Mouse (Mus musculus): ENCODE results near the gene Xpa.
A peak's percentile ranks its signal among the peaks of the same experiment; 100 is the strongest.

Xpa gene

DNA sequence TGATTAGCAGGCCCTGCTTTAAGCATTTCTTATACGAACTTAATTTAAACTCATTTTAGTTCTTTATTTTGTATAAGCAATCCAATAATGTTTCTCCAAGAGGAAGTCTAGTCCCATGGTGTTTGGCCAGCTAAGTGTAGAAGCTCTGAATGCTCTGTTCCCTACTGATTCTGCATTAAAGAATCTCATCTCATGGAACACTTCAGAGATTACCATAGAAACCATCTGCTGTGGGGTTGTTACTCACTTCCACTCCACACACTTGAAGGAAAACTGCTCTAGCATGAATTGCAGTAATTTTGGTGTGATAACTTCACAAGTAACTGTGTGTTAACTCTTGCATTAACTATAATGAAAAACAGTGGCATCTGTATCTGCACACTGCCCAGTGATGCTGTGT lies 49.2 kb downstream of the Xpa start:
- DNase-seq (ENCODE audit: low spot score in 2 of 2), result no peak

- no peak for DNase-seq (ENCODE audit: low spot score in 2 of 2)
Observed at GRCm38 (mm10) chr4:46144323-46144722, 51.8 kb downstream of the Xpa start.

- peak; percentile 93 for DNase-seq (ENCODE audit: low spot score in 2 of 2)
Observed at GRCm38 (mm10) chr4:46138287-46139222, 57.6 kb downstream of the Xpa start, which contains the start of the genes Ncbp1 and Tstd2. Ncbp1 (plus strand) TSS chr4:46138613. Tstd2 (minus strand) TSS chr4:46138694.

DNA sequence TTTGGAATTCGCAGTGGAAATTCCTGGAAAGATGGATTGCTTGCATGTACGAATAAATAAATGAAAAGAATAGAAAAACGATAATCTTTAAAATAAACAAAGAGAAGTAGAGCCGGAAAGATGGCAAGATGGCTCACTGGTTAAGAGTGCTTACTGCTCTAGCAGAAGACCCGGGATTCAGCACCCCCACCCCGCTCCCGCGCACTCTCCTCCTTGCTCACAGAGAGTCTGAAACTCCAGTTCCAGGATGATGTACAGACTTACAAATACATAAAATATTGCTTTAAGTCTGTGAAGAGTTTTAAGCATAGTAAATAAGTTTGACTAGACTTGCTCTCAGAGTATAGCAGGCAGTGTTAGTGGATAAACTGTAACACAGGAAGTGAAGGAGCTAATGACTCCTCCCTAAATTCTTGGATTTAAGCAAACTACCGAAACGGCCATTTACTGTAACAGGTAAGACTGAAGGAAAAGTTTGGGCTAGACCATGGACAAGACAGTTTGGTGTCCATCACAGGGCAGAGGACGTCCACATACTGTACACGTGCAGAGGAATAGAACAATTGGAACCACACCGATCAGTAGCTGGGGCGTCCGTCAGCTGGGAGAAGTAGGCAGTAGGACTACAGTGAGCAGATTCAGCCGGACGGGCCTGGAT lies 58.4 kb downstream of the Xpa start:
- DNase-seq (ENCODE audit: low spot score in 2 of 2), result no peak

- no peak for DNase-seq (ENCODE audit: low spot score in 2 of 2)
Observed at GRCm38 (mm10) chr4:46131791-46132190, 64.3 kb downstream of the Xpa start.

DNA sequence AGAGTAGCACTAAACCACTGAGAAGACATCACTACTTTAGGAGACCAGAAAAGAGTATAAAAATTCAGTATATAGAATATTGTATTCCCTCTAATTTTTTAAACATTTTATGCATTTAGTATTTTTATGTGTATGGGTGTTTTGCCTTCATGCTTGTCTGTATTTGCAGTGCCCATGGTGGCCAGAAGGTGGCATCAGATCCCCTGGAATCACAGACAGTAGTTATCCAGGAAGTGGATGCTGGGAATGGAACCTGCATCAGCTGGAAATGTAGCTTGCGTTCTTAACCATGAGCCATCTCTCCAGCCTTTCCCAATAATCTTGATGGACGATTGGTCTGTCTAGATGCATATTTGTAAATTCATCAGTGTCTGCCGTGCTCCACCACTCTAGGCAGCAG lies 65.9 kb downstream of the Xpa start:
- DNase-seq (ENCODE audit: low spot score in 2 of 2), result peak in 1 of 2 experiments; percentile 36

GRCm38 (mm10) chr4:46129311-46130004 lies 66.7 kb downstream of the Xpa start:
- DNase-seq (ENCODE audit: low spot score in 2 of 2), result no peak

GRCm38 (mm10) chr4:46126541-46126940 lies 69.6 kb downstream of the Xpa start:
- peak; percentile 75 to 86 for DNase-seq (ENCODE audit: low spot score in 2 of 2)

DNA sequence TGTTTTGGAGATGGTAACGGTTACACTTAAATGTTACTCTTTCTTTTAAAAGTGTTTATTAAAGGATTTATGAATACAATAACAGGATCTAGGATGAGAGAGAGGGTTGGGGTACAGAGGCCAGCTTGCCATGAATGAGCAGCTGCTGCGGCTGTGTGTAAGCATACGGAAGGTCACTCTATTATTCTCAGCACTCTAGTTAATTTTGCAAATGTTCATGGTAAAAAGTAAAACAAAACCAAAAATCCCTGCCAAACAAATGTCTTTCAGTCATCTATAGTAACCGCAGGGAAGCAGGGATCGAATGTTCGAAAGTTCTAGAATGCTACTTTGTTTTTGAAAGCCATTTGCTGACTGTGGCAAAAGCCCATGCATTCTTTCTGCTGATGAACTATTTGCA lies 72.8 kb downstream of the Xpa start:
- DNase-seq (ENCODE audit: low spot score in 2 of 2), result no peak

DNA sequence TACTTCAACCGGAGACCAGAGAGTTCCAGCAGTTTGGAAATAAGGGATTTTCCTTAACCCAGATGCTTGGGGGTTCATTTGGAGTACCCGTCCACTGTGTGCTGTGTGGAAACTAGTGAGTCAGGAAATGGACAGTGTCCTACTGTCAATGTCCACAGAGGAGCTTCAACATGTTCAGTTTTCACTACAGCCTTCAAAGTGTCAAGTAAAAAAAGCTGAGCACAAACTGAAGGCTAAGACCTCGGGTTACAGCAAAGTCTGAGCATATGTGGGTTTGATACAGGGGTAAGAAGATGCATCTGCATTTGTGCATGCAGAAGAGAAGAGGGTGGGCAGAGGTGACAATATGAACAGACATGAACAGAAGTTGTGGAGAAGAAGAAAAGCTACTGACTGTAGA lies 75.3 kb downstream of the Xpa start:
- no peak for DNase-seq (ENCODE audit: low spot score in 2 of 2)

DNA sequence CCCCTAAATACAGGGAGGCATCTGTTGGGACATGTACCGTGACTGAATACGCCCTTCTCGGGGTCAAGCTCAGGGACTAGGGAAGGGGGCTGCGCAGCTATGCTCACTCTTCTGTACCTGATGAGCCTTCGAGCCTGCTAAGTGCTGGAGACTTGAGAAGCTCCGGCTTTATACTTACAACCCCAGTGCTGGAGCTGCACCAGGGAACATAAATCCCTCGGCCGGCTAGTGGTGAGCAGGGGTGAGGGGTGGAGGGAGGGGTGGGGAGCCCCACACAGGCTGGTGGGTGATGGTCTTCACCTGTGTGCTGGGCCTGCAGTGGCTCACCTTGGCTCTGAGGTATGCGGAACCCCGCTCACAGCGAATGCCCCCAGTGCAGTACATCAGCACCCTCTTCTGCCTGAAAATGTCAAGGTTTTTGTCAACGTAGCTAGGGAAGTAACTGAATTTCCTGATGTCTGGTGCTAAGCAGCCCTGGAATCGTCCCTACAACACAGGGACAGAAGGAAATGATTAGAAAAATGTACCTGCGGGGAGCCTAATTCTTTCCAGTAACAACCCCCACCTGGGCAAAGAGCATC lies 76.5 kb downstream of the Xpa start:
- DNase-seq (ENCODE audit: low spot score in 2 of 2), result no peak

GRCm38 (mm10) chr4:46117536-46117935 lies 78.6 kb downstream of the Xpa start:
- DNase-seq (ENCODE audit: low spot score in 2 of 2), result no peak

GRCm38 (mm10) chr4:46116544-46117175 lies 79.5 kb downstream of the Xpa start:
- DNase-seq (ENCODE audit: low spot score in 2 of 2), result no peak

- DNase-seq (ENCODE audit: low spot score in 2 of 2), result no peak
Observed at GRCm38 (mm10) chr4:46115308-46115707, 80.8 kb downstream of the Xpa start.

DNA sequence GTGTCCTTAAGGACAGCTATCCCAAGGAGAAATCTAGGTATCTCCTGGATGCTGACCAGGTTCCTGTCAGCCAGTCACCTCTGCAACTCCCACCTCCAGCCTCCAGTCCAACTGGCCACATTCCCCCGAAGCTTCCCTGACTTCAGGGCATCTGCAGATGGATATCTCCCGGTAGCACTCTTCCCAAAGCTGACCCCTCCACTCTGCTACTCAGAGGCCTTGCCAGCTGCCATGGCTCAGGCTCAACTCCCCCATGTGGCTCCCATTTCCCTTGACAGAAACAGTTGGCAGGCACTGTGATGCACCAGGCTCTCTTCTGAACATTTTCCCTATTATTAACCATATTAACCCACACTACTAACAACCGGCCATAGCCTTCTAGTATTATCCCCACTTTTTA lies 84.8 kb downstream of the Xpa start:
- DNase-seq (ENCODE audit: low spot score in 2 of 2), result no peak

- DNase-seq (ENCODE audit: low spot score in 2 of 2), result no peak
Observed at GRCm38 (mm10) chr4:46110084-46110483, 86.0 kb downstream of the Xpa start.
